Mouse (Mus musculus) bone marrow, adult 2 months (tissue): ENCODE measurements around the gene Lmntd1.

Source experiments
- CTCF ChIP-seq: fragments of 200-500 bp; IDR thresholded peaks from 2 replicates; pipeline ENCODE4 v1.5.1; 2011; ENCODE audit warnings: low read length, control low read depth; ENCODE audit not compliant: control insufficient read depth, insufficient read depth
- POLR2A ChIP-seq: fragments of 200-500 bp; IDR thresholded peaks from 2 replicates; pipeline ENCODE4 v1.6.1; 2011; ENCODE audit warnings: low read depth, mild to moderate bottlenecking, control low read depth, low read length, borderline replicate concordance; ENCODE audit not compliant: control insufficient read depth

- no peak for TF ChIP-seq CTCF
- no peak for TF ChIP-seq POLR2A
Measured at GRCm38 (mm10) chr6:145539568-145539859, 74.6 kb downstream of the Lmntd1 start.
